Mouse (Mus musculus): ENCODE results near the gene Eml4.

- TF ChIP-seq MAX (IDR thresholded peaks at IDR 0.05; ENCODE audit: low read depth) = no peak
- no peak for TF ChIP-seq POLR2A (IDR thresholded peaks at IDR 0.05; ENCODE audit: insufficient read length, low read depth)
- no peak for TF ChIP-seq E2F4 (IDR thresholded peaks at IDR 0.05; ENCODE audit: insufficient read depth)
- no peak for TF ChIP-seq POLR2AphosphoS2 (IDR thresholded peaks at IDR 0.05; ENCODE audit: insufficient read length, low read depth)
- no peak for TF ChIP-seq USF1 (IDR thresholded peaks at IDR 0.05; ENCODE audit: low read depth)
- no peak for TF ChIP-seq MYOG (IDR thresholded peaks at IDR 0.05; ENCODE audit: control insufficient read depth in 1 of 3, insufficient read depth in 1 of 3, insufficient read length in 2 of 3, low read depth in 2 of 3)
- TF ChIP-seq REST (IDR thresholded peaks at IDR 0.05; ENCODE audit: insufficient read depth, insufficient read length) = no peak
- TF ChIP-seq MYOD1 (IDR thresholded peaks at IDR 0.05; ENCODE audit: control insufficient read depth in 1 of 3, insufficient read length in 2 of 3, low read depth in 2 of 3) = no peak
- no peak for TF ChIP-seq TCF12 (IDR thresholded peaks at IDR 0.05; ENCODE audit: insufficient read depth, poor library complexity, severe bottlenecking)
These were observed 101.1 kb downstream of the Eml4 start for GRCm38 (mm10) chr17:83451796-83452195.
